Mouse (Mus musculus): ENCODE results near the gene Srgap2. TPM values are rescaled to one million over a fixed set of nuclear protein-coding genes. Genes with fewer than 3 reads are reported as not detected.

Srgap2 gene
- polyA plus RNA-seq, 1 experiment = 41.2 TPM

DNA sequence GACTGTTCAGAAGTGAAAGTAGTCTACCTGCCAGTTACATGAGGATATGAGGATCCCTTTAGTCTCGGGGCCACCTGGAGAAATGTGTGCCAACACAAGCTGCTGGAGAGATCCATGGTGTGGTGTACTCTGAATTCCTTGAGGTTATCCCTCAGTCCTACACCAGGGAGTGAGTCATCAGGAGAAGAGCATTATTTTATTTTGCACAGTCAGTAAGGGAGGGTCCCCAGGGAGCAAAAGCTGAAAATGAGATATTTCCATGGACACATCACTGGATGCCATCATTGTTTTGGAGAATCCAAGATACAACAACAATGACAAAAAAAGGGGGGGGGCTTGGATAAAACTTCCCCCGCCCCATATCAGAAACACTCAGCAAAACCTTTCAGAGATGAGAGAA, 24.8 kb upstream of the Srgap2 start:
- Histone ChIP-seq H3K4me3 (ENCODE audit: insufficient read depth, low read length) (no peak overlapping the region), H3K4me1 (ENCODE audit: control insufficient read depth, insufficient read depth, low read length) (no peaks in the 10 kb centered on the region; the same call in 1 of the 2 replicates), H3K27ac (ENCODE audit: insufficient read depth, low read length) (no peak overlapping the region)
- TF ChIP-seq CTCF (IDR thresholded peaks at IDR 0.05; ENCODE audit: extremely low read depth, insufficient read depth, low read length) (no peak), POLR2A (IDR thresholded peaks at IDR 0.05; ENCODE audit: extremely low read depth, insufficient read depth, low read length) (no peak)

DNA sequence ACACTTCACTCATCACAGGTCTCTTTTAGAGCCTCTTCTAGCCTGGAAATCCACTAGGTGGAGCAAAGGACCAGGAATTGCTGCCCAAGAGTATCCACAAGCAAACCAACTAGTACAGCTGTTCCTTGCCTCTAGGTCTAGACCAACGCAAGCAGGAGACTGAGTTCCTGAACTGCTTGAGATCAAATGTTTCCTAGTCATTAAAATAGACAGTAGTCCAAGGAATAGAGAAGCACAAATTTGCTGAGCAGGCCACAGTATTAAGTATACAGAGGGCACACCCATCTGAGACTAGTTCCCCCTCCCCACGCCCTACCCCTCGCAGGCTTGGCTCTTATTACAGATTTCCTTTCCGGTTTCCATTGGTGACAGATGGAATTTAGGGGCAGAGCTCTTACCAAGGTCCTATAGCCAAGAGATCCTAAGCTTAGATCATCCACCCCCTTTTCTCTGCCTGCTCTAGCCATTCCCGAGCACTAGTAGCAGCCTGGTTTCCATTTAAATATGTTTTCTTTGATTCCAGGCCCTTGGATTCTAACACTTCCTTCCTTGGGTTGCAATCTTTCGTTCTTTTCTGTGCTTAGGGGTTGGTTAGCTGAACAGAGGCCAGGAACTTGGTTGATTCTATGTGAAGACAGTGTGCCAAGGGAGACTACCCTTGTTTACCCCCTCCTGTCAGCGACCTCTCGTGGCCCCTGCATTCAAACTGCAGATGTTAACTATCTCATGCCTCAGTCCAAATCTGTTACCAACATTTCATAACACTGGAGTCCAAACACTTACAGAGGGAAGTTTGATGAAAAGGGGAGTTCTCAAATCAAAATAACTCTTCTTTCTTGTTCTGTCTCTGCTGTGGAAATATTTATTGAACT, 21.6 kb upstream of the Srgap2 start:
- TF ChIP-seq CTCF (IDR thresholded peaks at IDR 0.05; ENCODE audit: extremely low read depth, insufficient read depth, low read length) (peak; percentile 68), POLR2A (IDR thresholded peaks at IDR 0.05; ENCODE audit: extremely low read depth, insufficient read depth, low read length) (no peak)
- H3K4me3 ChIP-seq (ENCODE audit: insufficient read depth, low read length) = no peak overlapping the region
- H3K4me1 ChIP-seq (ENCODE audit: control insufficient read depth, insufficient read depth, low read length) = no peaks in the 10 kb centered on the region; the same call in 1 of the 2 replicates
- no peak overlapping the region for H3K27ac ChIP-seq (ENCODE audit: insufficient read depth, low read length)

DNA sequence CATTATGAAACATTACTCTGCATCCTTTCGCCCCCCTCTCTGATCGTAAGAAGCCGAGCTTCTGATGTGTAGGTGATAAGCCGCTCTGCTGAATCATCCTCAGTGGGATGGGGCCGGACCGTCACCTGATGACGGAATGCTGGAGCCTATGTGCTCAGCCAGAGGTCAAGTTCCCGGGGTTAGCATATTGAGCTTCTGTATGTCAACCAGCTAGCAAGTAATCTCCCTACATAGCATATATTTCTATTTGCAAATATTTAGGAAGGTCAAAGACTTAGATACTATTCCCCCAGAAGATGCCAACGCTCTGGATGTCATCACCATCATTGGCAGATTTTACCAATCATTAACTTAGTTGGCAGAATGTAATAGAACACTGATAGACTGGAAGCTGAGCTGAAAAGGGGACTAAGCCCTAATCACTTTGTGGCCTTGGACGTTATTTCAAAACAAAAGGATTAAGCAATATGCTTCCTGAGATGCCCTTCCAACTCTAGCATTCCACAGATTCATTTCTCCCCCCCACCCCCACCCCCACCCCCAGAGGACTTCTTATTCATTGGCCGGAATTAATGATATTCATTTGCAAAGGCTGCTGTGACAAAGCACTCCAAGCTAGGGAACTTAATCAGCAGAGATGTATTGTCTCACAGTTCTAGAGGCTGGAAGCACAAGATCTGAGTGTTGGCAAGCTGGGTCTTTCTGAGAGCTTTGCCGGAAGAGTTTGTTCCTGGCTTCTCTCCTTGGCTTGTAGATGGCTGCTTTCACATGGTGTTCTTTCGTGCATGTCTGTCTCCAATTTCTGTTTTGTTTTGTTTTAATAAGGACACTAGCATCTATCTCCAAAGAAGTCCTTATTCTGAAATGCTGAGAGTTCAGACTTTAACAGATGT, 19.9 kb upstream of the Srgap2 start:
- TF ChIP-seq POLR2A (IDR thresholded peaks at IDR 0.05; ENCODE audit: extremely low read depth, insufficient read depth, low read length) = no peak
- no peak for TF ChIP-seq CTCF (IDR thresholded peaks at IDR 0.05; ENCODE audit: extremely low read depth, insufficient read depth, low read length)
- no peak overlapping the region for H3K27ac ChIP-seq (ENCODE audit: insufficient read depth, low read length)
- no peaks in the 10 kb centered on the region; the same call in 1 of the 2 replicates for H3K4me1 ChIP-seq (ENCODE audit: control insufficient read depth, insufficient read depth, low read length)
- no peak overlapping the region for H3K4me3 ChIP-seq (ENCODE audit: insufficient read depth, low read length)

DNA sequence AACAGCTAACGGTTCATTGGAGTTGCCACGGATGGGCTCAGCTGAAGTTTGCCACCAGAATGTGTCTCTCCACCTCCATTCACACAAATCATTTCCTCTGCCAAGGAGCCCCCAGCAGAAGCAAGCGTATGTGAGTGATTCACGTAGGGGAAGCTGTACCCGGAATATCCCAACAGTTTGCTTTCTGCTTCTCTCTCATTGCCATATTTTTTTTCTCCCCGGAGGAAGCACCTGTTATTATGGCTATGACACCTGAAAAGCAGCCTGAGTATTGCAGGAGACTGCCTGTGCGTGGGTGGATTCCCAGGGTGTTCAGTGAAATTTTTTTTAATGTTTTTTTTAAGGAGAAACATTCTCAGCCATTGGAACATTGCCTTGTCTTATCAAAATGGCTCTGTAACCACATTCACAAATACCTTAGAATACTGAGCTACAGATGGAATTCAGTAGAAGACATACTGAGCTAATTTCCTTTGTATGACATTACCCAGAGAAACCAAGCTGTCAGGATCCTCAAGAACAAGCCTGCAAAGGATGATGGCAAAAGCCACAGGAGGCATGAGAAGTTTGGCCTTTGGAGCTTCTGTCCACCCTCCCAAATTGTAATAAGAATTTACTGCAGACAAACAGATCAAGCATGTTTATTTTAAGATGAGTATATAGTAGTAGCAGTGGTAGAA, 16.9 kb upstream of the Srgap2 start:
- Histone ChIP-seq H3K4me1 (ENCODE audit: control insufficient read depth, insufficient read depth, low read length) (no peaks in the 10 kb centered on the region; the same call in 1 of the 2 replicates), H3K27ac (ENCODE audit: insufficient read depth, low read length) (no peak overlapping the region), H3K4me3 (ENCODE audit: insufficient read depth, low read length) (no peak overlapping the region)
- TF ChIP-seq POLR2A (IDR thresholded peaks at IDR 0.05; ENCODE audit: extremely low read depth, insufficient read depth, low read length) = no peak
- TF ChIP-seq CTCF (IDR thresholded peaks at IDR 0.05; ENCODE audit: extremely low read depth, insufficient read depth, low read length) = no peak

- Histone ChIP-seq H3K4me1 (ENCODE audit: control insufficient read depth, insufficient read depth, low read length) (no peaks in the 10 kb centered on the region), H3K27ac (ENCODE audit: insufficient read depth, low read length) (no peak overlapping the region), H3K4me3 (ENCODE audit: insufficient read depth, low read length) (no peak overlapping the region)
- TF ChIP-seq POLR2A (IDR thresholded peaks at IDR 0.05; ENCODE audit: extremely low read depth, insufficient read depth, low read length) (no peak), CTCF (IDR thresholded peaks at IDR 0.05; ENCODE audit: extremely low read depth, insufficient read depth, low read length) (no peak)
Observed at GRCm38 (mm10) chr1:131541903-131542302, 14.8 kb upstream of the Srgap2 start.

DNA sequence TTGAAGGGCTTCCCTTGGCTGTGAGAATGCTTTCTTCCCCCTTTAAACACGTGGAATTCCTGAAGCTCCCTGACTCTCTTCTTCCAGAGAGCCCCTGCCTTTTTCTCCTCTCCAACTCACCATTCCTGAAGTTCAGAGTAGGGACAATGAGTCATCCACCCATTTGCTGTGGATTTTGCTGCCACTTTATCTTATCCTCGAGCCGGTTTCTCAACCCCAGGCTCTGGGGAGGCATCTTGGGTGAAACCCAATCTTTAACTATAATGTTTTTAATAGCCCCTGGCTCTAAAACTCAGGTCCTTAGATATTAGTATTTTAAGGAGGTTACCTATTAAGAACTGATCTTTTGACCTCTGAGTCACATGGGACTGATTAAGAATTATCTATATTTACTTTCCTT, 14.3 kb upstream of the Srgap2 start:
- H3K4me3 ChIP-seq (ENCODE audit: insufficient read depth, low read length) = no peak overlapping the region
- H3K27ac ChIP-seq (ENCODE audit: insufficient read depth, low read length) = no peak overlapping the region
- no peaks in the 10 kb centered on the region for H3K4me1 ChIP-seq (ENCODE audit: control insufficient read depth, insufficient read depth, low read length)
- TF ChIP-seq POLR2A (IDR thresholded peaks at IDR 0.05; ENCODE audit: extremely low read depth, insufficient read depth, low read length) = no peak
- TF ChIP-seq CTCF (IDR thresholded peaks at IDR 0.05; ENCODE audit: extremely low read depth, insufficient read depth, low read length) = no peak

DNA sequence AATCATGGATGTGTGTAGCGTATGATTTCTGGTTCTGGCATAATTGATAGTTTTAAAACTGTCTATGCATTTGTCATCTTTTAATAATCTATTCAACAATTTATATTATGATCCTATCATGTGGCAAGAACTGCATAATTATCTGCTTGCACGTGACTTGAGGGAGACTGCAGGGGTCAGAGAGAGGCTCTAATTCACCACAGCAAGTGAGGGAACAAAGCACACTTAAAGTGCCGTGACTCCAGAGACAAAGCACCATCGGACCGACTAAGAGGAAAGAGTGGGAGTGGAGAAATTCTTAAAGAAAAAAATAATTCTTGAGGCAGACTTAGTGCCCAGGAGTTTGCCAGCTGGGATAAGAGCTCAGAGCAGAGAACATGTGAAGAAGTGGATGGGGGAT, 13.6 kb upstream of the Srgap2 start:
- TF ChIP-seq POLR2A (IDR thresholded peaks at IDR 0.05; ENCODE audit: extremely low read depth, insufficient read depth, low read length) (no peak), CTCF (IDR thresholded peaks at IDR 0.05; ENCODE audit: extremely low read depth, insufficient read depth, low read length) (no peak)
- Histone ChIP-seq H3K4me1 (ENCODE audit: control insufficient read depth, insufficient read depth, low read length) (no peaks in the 10 kb centered on the region), H3K27ac (ENCODE audit: insufficient read depth, low read length) (no peak overlapping the region), H3K4me3 (ENCODE audit: insufficient read depth, low read length) (no peak overlapping the region)

DNA sequence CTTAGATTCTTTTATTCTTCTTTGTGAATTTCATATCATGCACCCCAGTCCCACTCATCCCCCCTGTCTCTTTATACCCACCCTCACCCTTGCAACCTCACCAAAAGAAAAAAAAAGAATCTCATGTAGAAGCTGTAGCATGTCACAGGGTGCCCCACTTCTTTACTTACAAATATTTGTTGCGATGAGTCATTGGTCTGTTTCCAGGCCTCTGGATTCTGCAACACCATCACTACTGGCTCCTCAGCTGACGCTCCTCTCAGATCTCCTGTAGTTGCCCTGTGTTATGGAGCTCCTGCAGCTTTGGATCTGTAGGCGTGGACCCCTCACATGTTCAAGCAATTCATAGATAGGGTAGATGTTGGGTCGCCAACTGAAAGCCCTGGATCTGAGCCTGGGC, 12.6 kb upstream of the Srgap2 start:
- TF ChIP-seq CTCF (IDR thresholded peaks at IDR 0.05; ENCODE audit: extremely low read depth, insufficient read depth, low read length) (no peak), POLR2A (IDR thresholded peaks at IDR 0.05; ENCODE audit: extremely low read depth, insufficient read depth, low read length) (no peak)
- Histone ChIP-seq H3K27ac (ENCODE audit: insufficient read depth, low read length) (no peak overlapping the region), H3K4me3 (ENCODE audit: insufficient read depth, low read length) (no peak overlapping the region), H3K4me1 (ENCODE audit: control insufficient read depth, insufficient read depth, low read length) (no peaks in the 10 kb centered on the region)

GRCm38 (mm10) chr1:131528561-131529166, 1.5 kb upstream of the Srgap2 start:
- TF ChIP-seq CTCF (IDR thresholded peaks at IDR 0.05; ENCODE audit: extremely low read depth, insufficient read depth, low read length) (no peak), POLR2A (IDR thresholded peaks at IDR 0.05; ENCODE audit: extremely low read depth, insufficient read depth, low read length) (no peak)
- Histone ChIP-seq H3K27ac (ENCODE audit: insufficient read depth, low read length) (no peak overlapping the region), H3K4me3 (ENCODE audit: insufficient read depth, low read length) (peak overlapping the region; percentile 52; the same call in 1 of the 2 replicates), H3K4me1 (ENCODE audit: control insufficient read depth, insufficient read depth, low read length) (no peaks in the 10 kb centered on the region; the same call in none of the 2 replicates)

All from cortical plate, adult 2 months (tissue).